Mouse (Mus musculus) thymus, postnatal 25 days (tissue): ENCODE results near the gene Ubap2l.

Experiments
- DNase-seq: peaks from one replicate; pipeline ENCODE4 v3.0.0; 2022

Ubap2l gene

DNA sequence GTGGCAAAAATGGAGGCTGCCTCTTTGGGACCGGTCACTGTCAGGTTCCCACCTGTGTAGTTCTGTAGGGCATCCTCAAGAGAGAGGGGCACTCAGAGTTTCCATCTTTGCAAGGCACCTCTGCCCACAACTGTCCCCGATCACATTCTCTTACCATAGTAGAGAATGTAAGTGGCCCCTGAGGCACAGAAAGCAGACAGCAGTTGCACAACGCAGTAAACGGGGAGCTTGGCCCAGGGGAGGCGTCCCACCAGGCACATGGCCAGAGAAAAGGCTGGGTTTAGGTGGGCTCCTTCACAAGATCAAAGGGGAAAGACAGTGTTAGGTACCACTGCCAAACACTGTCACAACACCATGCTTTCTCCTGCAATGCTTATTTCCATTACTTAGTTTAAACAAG, 86.5 kb downstream of the Ubap2l start:
- no peak for DNase-seq

DNA sequence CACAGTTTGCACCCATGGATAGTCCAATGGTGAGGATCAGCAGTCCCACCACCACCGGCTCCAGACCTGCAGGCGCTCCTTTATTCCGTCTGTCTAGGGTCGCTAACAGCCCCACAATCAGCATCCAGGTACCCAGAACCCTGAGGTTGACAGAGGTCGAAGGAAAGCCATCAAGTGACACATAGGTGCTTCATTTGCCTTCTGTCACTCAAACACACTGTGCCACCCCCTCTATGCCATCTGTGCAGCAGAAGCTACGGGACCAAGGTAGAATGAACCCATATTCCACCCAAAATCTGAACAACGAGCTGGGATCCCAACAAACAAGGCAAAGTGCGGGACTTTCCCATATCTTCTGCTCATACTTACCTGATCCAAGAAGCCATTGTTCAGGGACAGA, 86.9 kb downstream of the Ubap2l start:
- DNase-seq, result no peak

DNA sequence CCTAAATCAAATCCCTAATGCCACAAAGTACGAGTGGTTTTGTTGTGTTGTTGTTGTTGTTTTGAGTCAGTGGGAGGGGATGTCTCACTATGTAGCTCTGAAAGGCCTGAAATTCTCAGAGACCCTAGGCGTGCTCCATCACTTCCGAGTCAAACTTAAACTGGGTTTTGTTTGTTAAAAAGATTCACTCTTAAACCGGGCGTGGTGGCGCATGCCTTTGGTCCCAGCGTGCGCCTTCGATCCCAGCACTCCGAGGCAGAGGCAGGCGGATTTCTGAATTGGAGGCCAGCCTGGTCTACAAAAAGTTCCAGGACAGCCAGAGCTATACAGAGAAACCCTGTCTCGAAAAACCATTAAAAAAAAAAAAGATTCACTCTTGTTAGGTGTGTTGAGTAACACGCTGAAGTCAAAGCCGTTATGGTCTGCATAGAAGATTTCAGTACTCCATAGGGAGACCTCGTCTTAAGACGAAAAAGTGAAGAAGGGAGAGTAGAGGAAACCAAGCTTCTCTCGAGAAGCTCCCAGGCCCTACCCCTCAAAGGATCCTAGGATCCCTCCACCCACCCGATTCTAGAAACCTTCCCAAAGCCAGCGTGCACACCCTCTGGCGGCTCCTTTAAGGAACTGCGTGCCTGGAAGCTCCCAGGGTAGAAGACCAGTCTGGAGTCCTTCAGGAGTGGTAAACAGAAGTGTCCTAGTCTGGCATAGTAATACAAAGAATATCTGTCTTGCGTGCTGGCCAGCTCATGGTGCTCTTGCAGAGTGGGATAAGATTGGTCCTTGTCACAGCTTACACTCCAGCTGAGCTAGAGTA, 88.3 kb downstream of the Ubap2l start:
- DNase-seq, result peak; percentile 54

DNA sequence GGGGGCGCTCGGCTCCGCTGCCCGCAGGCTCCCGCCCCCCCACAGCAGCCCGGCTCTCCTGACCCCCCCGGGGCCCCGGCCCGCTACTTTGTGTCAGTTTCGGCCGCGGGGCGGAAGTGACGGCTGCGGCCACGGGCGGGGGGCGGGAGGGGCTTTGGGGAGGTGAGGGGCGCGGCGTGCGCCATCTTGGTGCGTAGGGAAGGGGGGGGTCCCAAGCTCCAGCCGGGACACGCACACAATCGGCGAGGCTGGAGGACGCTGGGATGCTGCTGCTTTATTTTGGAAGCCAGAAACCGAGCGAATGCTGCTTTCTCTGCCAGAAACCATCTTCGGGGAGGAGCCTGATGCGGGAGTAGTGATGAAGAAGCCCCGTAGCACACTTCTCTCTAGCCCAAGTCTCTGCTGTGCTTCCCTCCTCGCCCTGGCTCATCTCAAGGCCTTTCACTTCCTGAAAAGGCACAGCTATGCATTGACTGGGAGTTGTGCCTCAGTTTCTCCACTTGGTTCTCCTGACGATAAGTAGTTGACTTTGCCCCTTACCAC, 89.1 kb downstream of the Ubap2l start, which contains the start of gene Atp8b2:
Gene Atp8b2, minus strand, starts transcription at position 288 of the 543 bp plus-strand sequence.
- DNase-seq, result peak; percentile 78

DNA sequence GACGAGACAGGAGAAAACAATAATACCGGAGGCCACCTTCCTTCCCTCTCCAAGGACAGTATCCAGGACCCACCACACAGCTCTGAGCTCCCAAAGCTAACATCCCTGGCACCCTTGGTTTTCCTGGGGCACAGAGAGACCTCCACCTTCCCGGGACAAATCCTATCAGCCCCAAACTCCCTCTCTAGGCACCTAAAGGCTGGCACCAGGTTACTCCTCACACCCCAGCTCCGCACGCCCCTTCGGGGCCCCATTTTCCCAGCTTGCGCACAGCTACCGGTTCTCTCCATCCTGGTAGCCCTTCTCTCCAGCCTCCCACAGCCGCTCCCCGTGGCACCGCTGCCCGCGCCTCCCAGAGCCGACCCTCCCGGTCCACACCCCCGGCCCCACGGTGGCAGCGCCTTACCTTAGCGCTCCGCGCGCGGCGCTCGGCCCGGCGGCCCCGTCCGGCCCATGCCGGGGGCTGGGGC, 89.6 kb downstream of the Ubap2l start:
- no peak for DNase-seq

DNA sequence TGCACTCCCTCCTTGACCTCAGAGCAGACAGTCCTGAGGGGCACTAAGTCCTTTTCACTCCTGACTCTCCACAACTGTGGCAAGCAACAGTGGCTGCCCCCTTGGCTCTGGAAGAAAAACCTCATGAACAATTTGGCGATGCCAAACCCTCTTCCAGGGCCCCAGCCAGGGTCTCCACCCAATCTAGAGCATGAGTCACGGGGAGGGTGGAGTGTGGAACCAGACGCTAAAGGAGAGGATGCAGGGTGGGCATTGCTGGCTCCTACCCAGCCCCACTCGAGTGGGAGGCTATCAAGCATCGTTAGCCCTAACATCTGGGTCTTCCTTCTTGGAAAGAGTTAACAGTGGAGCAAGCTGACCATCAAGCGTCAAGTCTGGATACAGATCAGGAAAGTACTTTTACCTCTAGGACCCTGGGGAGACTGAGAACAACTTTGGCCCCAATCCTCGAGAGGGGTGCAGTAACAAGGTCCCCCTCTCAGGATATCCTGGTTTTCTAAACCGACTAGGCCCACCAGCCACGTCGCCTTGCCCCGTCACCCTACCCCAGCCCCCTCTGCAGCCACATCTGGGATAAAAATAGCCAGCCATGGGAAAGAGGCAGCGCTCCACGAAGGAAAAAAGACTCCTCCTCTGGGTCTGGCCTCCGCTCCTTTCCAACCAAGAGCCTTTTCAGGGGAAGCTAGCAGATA, 90.2 kb downstream of the Ubap2l start:
- peak; percentile 33 for DNase-seq

DNA sequence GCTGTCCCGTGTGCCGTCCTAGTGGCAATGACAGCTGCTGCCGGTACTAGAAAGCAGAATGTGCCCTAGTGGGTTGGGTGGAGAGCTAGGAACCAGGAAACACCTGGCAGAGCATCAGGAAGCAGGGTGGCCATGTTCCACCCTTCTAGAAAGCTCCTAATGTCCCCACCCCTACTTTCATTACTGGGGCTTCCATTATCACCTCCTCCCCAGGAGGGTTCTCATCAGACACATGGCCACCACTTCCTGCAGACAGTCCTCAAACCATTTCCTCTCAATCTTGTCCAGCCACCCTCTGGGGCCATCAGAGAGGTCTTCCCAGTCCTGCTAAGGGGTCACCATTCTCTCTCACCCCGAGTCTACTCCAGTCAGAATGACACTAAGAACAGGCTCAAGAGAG, 91.0 kb downstream of the Ubap2l start:
- peak; percentile 16 for DNase-seq

DNA sequence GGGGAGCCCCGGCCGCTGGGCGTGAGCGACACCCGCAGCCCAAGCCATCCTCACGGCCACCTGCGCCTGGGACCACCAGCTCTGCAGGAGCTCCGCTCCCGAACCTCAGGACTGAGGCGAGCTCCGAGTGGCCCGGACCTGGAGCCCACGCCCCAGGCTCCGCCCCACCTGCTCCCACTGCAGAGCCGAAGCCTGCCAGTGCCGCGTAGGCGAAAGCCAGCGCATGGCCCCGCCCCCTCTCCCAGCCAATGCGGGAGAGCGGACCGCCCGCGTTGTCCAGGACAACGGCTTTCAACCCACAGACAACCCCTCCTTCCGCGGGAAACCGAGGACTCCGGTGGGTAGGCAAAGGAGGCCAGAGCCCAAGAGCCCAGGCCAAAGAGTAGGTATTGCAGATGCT, 92.0 kb downstream of the Ubap2l start:
- peak; percentile 88 for DNase-seq

DNA sequence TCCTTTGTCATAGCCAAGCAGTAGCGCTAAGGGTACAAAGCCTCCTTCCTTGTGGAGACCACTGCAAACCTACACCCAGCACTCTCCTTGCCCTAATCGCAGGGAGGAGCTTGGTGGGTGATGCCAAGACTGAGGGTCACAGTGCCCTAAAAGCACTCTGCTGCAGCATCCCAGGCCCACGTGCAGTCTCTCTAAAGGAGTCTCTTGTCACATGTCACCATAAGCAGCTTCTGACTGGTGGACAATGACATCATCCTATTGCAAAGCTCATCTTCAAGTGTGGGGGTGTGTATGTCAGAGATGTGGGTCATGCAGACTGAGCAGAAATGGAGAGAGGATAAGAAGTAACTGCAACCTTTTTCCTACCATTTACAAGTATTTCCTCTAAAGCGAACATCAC, 93.0 kb downstream of the Ubap2l start:
- no peak for DNase-seq

DNA sequence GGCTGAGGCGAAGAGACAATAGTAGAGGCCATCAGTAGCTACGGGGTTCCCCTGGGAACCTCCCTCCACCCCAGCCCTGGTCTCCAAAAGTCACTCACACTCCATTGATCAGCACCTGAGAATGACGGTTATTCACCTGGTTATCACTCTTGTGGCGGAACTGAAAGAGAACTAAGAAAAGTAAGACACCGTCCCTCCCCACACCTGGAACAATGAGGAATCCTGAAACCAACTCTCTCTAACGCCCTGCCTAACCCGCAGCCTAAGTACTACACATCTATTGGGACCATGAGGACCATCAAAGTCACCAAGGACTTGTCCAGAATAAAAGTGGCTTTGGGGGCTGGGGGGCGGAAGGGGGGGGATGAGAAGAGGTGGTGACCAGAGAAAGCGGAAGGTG, 94.5 kb downstream of the Ubap2l start:
- DNase-seq, result no peak

DNA sequence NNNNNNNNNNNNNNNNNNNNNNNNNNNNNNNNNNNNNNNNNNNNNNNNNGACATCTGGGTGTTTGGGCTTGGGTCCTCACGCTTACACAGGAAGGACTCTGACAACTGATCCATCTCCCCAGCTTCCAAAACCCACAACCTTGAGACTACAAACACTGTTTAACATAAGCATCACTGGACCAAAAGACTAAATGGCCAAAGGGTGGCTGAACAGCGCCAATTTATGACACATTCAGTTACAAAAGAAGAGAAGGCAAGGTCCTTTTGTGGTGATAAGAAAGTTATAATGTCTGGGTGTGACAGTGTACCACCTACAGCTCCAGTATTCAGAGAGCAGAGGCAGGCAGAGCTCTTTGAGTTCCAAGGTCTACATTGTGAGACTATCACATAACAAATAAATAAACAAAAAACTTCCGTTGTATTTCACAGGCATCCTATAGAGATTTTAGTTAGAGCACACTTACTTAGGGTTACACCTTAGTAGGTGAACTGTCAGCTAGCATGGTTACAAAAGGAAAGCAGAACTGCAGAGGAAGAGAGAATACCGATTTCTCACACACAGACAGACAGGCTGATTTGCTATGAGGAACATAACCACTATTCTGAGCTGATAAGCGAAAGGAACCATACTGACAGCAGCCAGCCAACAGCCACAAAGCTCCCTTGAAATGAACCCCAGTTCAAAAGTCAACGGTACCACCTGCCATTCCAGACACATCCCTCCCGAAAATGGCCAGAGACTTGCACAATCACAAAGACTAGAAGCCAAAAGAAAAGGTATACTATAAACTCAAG, 96.1 kb downstream of the Ubap2l start:
- DNase-seq, result no peak

DNA sequence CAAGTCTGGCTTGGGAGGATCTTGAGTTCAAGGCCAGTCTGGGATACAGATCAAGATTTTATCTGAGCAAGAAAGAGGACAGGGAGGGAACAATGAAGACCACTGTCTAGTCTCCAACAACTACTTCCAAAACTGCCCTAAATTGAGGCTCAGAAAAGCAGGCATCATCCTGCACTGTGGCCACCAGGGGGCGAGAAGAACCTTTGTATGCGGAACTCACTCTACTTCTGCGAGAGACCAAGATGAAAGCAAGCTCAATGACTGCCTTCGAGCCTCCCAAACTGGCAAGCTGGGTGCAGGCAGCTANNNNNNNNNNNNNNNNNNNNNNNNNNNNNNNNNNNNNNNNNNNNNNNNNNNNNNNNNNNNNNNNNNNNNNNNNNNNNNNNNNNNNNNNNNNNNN, 99.0 kb downstream of the Ubap2l start:
- DNase-seq, result peak; percentile 82
